Mouse (Mus musculus) myocyte (in vitro differentiated cells): ENCODE measurements around the gene 5330417C22Rik.

Experiments used
- MAX ChIP-seq: IDR thresholded peaks from one replicate; pipeline ENCODE4 v1.6.1; 2011; ENCODE audit warnings: low read depth, mild to moderate bottlenecking, control low read depth
- POLR2A ChIP-seq: IDR thresholded peaks from one replicate; pipeline ENCODE4 v1.6.1; 2011; ENCODE audit warnings: low read depth, mild to moderate bottlenecking, control low read depth, moderate library complexity; ENCODE audit not compliant: insufficient read length
- POLR2AphosphoS2 ChIP-seq: IDR thresholded peaks from one replicate; pipeline ENCODE4 v1.6.1; 2011; ENCODE audit warnings: low read depth, control low read depth; ENCODE audit not compliant: insufficient read length
- REST ChIP-seq: IDR thresholded peaks from one replicate; pipeline ENCODE4 v1.6.1; 2011; ENCODE audit warnings: mild to moderate bottlenecking, control low read depth, moderate library complexity; ENCODE audit not compliant: insufficient read depth, insufficient read length
- TCF12 ChIP-seq: IDR thresholded peaks from one replicate; pipeline ENCODE4 v1.6.1; 2011; ENCODE audit warnings: mild to moderate bottlenecking, control low read depth; ENCODE audit not compliant: poor library complexity, insufficient read depth, severe bottlenecking
- USF1 ChIP-seq: IDR thresholded peaks from one replicate; pipeline ENCODE4 v1.6.1; 2011; ENCODE audit warnings: low read depth, mild to moderate bottlenecking, control low read depth, moderate library complexity

DNA sequence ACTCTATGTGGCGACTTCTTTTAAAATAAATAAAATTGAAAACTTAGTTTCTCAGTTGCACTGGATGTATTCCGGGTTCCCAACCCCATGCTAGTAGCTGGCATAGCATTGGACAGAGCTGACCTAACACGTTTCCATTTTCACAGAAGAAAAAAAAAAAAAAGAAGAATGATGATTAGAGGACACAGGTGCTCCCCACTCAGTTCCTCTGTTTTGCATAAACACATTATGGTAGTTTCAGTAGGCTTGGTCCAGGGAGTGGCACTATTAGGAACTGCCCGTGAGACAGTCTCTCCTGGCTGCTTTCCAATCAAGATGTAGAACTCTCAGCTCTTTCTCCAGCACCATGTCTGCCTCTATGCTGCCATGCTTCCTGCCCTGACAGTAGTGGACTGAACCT, 48.2 kb upstream of the 5330417C22Rik start:
- TF ChIP-seq USF1 = no peak
- no peak for TF ChIP-seq POLR2A
- no peak for TF ChIP-seq POLR2AphosphoS2
- no peak for TF ChIP-seq TCF12
- TF ChIP-seq MAX = no peak
- TF ChIP-seq REST = no peak
